Mouse (Mus musculus): Measurements from ENCODE around the gene Lypd3. TPM values are rescaled to one million over a fixed set of nuclear protein-coding genes. Genes with fewer than 3 reads are reported as not detected.

Gene Lypd3
- polyA plus RNA-seq, 1 experiment from 2014 or later = 9.8 TPM

Other genes starting within 250 kb of the Lypd3 start
- gene Smg9, start 236.9 kb upstream of the Lypd3 start, polyA plus RNA-seq (2014; fragmentation: Nextera tagmentation; extraction: Ambion mirVana) = 23.2 and 26.6 TPM in 2 replicates
- gene Irgc1, start 184.3 kb upstream of the Lypd3 start, polyA plus RNA-seq (2014; fragmentation: Nextera tagmentation; extraction: Ambion mirVana) = not detected in 2 replicates
- gene Plaur, start 174.1 kb upstream of the Lypd3 start, polyA plus RNA-seq (2014; fragmentation: Nextera tagmentation; extraction: Ambion mirVana) = 12.6 and 14.7 TPM in 2 replicates
- gene Cadm4, start 154.5 kb upstream of the Lypd3 start, polyA plus RNA-seq (2014; fragmentation: Nextera tagmentation; extraction: Ambion mirVana) = 1.4 and 1.5 TPM in 2 replicates
- gene Zfp428, start 129.5 kb upstream of the Lypd3 start, polyA plus RNA-seq (2014; fragmentation: Nextera tagmentation; extraction: Ambion mirVana) = 28.5 and 30.9 TPM in 2 replicates
- gene AC161166.1, start 124.1 kb upstream of the Lypd3 start, polyA plus RNA-seq (2014; fragmentation: Nextera tagmentation; extraction: Ambion mirVana) = 0.21 and 0.29 TPM in 2 replicates
- 8.9 and 9.0 TPM in 2 replicates for gene Irgq, start 105.9 kb upstream of the Lypd3 start, polyA plus RNA-seq (2014; fragmentation: Nextera tagmentation; extraction: Ambion mirVana)
- 0.73 and 1.3 TPM in 2 replicates for gene Pinlyp, start 90.4 kb upstream of the Lypd3 start, polyA plus RNA-seq (2014; fragmentation: Nextera tagmentation; extraction: Ambion mirVana)
- 93.0 and 110 TPM in 2 replicates for gene Xrcc1, start 90.3 kb upstream of the Lypd3 start, polyA plus RNA-seq (2014; fragmentation: Nextera tagmentation; extraction: Ambion mirVana)
- gene Ethe1, start 49.0 kb upstream of the Lypd3 start, polyA plus RNA-seq (2014; fragmentation: Nextera tagmentation; extraction: Ambion mirVana) = 36.6 and 40.1 TPM in 2 replicates
- gene Zfp575, start 48.9 kb upstream of the Lypd3 start, polyA plus RNA-seq (2014; fragmentation: Nextera tagmentation; extraction: Ambion mirVana) = 3.5 and 4.0 TPM in 2 replicates
- gene Phldb3, start 25.8 kb upstream of the Lypd3 start, polyA plus RNA-seq (2014; fragmentation: Nextera tagmentation; extraction: Ambion mirVana) = 0.64 and 1.1 TPM in 2 replicates
- not detected in 2 replicates for gene Tex101, start 40.1 kb downstream of the Lypd3 start, polyA plus RNA-seq (2014; fragmentation: Nextera tagmentation; extraction: Ambion mirVana)
- not detected in 2 replicates for gene BC049730, start 72.7 kb downstream of the Lypd3 start, polyA plus RNA-seq (2014; fragmentation: Nextera tagmentation; extraction: Ambion mirVana)
- gene Gm4763, start 90.4 kb downstream of the Lypd3 start, polyA plus RNA-seq (2014; fragmentation: Nextera tagmentation; extraction: Ambion mirVana) = not detected in 2 replicates
- 0.67 and 1.3 TPM in 2 replicates for gene Cd177, start 123.8 kb downstream of the Lypd3 start, polyA plus RNA-seq (2014; fragmentation: Nextera tagmentation; extraction: Ambion mirVana)
- gene Ceacam10, start 140.7 kb downstream of the Lypd3 start, polyA plus RNA-seq (2014; fragmentation: Nextera tagmentation; extraction: Ambion mirVana) = not detected in 2 replicates
- 15.6 and 16.7 TPM in 2 replicates for gene Gm9844, start 225.7 kb downstream of the Lypd3 start, polyA plus RNA-seq (2014; fragmentation: Nextera tagmentation; extraction: Ambion mirVana)
- gene Lypd4, start 233.4 kb downstream of the Lypd3 start, polyA plus RNA-seq (2014; fragmentation: Nextera tagmentation; extraction: Ambion mirVana) = not detected in 2 replicates
- not detected in 2 replicates for gene Dmrtc2, start 233.5 kb downstream of the Lypd3 start, polyA plus RNA-seq (2014; fragmentation: Nextera tagmentation; extraction: Ambion mirVana)
- 3,189 and 3,445 TPM in 2 replicates for gene Rps19, start 247.8 kb downstream of the Lypd3 start, polyA plus RNA-seq (2014; fragmentation: Nextera tagmentation; extraction: Ambion mirVana)

Data from stomach, embryonic 14.5 days (tissue).